Mouse (Mus musculus): Measurements from ENCODE around the gene Plpp7.

- no peak for TF ChIP-seq POLR2A (IDR thresholded peaks at IDR 0.05; ENCODE audit: low read depth, low read length)
- TF ChIP-seq CTCF (IDR thresholded peaks at IDR 0.05; ENCODE audit: extremely low read depth, insufficient read length, insufficient replicate concordance, low read depth, low read length): no peak
Measured at GRCm38 (mm10) chr2:32051791-32052190, 43.5 kb upstream of the Plpp7 start.
